Mouse (Mus musculus) adrenal gland, postnatal 25 days (tissue): ENCODE results near the gene Stk40. TPM values are rescaled to one million over a fixed set of nuclear protein-coding genes. Genes with fewer than 3 reads are reported as not detected.
A peak's percentile ranks its signal among the peaks of the same experiment; 100 is the strongest.
"Not testable (repeated sequence)": the region's sequence is repeated elsewhere in the genome, so short reads cannot be mapped to it uniquely, and the experiment has no call there.

Experiments used
- DNase-seq: peaks from one replicate; pipeline ENCODE4 v3.0.0; 2021; ENCODE audit warnings: mixed read lengths
- total RNA-seq: library from RNA; stranded (reverse); gene quantifications from 2 replicates; pipeline ENCODE4 v1.2.3, GENCODE M21; 2021

Gene Stk40
- total RNA-seq, 1 experiment from 2014 or later, result 43.1 TPM

- no peak for DNase-seq
These were observed 52.1 kb downstream of the Stk40 start for GRCm38 (mm10) chr4:126155869-126156268.

- DNase-seq, result peak; percentile 35
These were observed 52.9 kb downstream of the Stk40 start for GRCm38 (mm10) chr4:126156617-126157016.

GRCm38 (mm10) chr4:126157562-126157961 lies 53.8 kb downstream of the Stk40 start:
- no peak for DNase-seq

GRCm38 (mm10) chr4:126159455-126159854 lies 55.7 kb downstream of the Stk40 start:
- DNase-seq, result no peak

- no peak for DNase-seq
These were observed 57.2 kb downstream of the Stk40 start for GRCm38 (mm10) chr4:126160981-126161380.

- no peak for DNase-seq
These were observed 57.7 kb downstream of the Stk40 start for GRCm38 (mm10) chr4:126161456-126161855.

- no peak for DNase-seq
These were observed 58.2 kb downstream of the Stk40 start for GRCm38 (mm10) chr4:126161986-126162385.

GRCm38 (mm10) chr4:126162544-126163066 lies 58.8 kb downstream of the Stk40 start:
- DNase-seq, result peak; percentile 90

GRCm38 (mm10) chr4:126163067-126163659 lies 59.4 kb downstream of the Stk40 start, which contains the start of gene Sh3d21:
Gene Sh3d21 (minus strand): TSS chr4:126163491.
- no peak for DNase-seq

GRCm38 (mm10) chr4:126163685-126164084 lies 59.9 kb downstream of the Stk40 start:
- DNase-seq, result no peak

GRCm38 (mm10) chr4:126165092-126165491 lies 61.3 kb downstream of the Stk40 start:
- not testable (repeated sequence) for DNase-seq

- DNase-seq, result no peak
These were observed 62.3 kb downstream of the Stk40 start for GRCm38 (mm10) chr4:126166084-126166483.

- DNase-seq, result no peak
These were observed 65.1 kb downstream of the Stk40 start for GRCm38 (mm10) chr4:126168851-126169250.

- DNase-seq, result not testable (repeated sequence)
These were observed 67.0 kb downstream of the Stk40 start for GRCm38 (mm10) chr4:126170737-126171136.

- no peak for DNase-seq
These were observed 70.0 kb downstream of the Stk40 start for GRCm38 (mm10) chr4:126173800-126174199.

- DNase-seq, result not testable (repeated sequence)
These were observed 72.2 kb downstream of the Stk40 start for GRCm38 (mm10) chr4:126175980-126176379.

- peak; percentile 41 for DNase-seq
These were observed 77.6 kb downstream of the Stk40 start for GRCm38 (mm10) chr4:126181170-126181957.

- no peak for DNase-seq
These were observed 79.3 kb downstream of the Stk40 start for GRCm38 (mm10) chr4:126183034-126183433.

- no peak for DNase-seq
These were observed 83.3 kb downstream of the Stk40 start for GRCm38 (mm10) chr4:126187096-126187495.
